Mouse (Mus musculus): Measurements from ENCODE around the gene Gm13539.
"Not testable (repeated sequence)": the region's sequence is repeated elsewhere in the genome, so short reads cannot be mapped to it uniquely, and the experiment has no call there.

The Gm13539 gene

DNA sequence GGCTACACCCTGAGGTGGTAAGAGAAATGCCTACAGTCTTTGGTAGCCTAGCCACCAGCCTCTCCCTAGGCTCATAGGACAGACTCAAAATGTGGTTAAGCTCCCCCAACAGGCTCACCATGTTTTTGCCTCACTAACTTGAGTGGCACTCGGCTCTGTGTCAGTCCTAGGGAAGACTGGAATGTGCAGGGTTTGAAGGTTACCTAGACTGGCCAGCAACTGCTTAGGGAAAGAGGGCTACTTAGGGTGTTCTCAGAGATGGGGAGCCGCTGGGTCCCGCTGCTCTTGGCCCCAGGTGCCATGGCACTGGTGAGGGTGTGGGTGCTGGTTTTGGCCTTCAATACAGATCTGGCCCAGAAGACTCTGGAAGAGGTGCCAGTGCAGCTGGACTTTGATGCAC is at the start of gene Gm13539:
TSS of gene Gm13539 (plus strand) at position 301 of the 400 bp plus-strand sequence.
- DNase-seq (ENCODE audit: low spot score) = no peak

DNA sequence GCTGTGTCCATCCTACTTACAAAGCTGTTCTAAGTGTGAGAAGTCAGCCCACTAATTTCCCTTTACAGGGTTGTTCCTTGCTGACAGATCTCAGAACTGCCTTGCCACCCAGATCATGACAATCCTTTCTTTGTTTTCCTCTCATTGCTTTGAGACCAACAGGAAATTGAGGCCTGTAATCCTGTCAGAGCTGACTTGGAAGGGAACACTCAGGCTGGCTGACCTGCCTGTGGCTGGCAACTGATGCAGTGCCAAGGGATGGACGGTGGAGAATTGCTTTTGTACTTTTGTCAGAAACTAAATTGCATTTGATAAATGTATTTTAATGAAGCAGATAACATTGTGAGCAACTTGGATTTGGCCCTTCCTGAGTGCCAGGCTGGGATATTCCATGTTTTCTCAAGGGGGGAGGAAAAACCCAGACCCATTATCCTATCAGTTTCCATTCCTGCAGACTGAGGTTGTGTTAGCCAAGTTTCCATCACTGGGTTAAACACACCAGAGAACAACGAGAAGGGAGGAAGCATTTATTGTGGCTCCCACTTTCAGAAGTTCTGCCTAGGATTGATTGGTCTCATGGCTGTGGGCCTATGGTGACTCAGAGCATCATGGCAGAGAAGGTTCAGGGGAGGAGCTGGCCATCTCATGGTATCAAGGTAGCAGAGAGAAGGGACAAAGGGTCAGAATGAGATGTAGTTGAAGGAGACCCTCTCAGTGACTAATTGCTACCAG is 48.7 kb upstream of the Gm13539 start:
- DNase-seq (ENCODE audit: low spot score) = no peak

DNA sequence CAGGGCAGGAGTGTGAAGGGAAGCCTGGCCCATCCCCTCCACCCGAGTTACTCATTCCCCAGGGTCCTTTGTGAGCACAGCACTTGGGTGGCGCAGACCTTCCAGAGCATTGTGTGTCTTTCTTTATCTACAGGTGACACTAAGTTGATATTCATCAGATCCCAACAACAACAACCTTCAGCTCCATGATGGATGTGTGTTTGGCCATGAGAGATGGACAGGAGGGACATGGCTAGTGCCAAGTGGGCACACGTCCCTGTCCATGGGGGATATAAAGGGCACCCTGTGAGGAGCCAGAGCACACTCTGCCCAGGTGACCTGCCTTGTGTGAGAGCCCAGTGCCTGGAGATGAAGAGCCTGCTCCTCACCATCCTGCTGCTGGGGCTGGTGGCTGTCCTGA is 45.3 kb upstream of the Gm13539 start, which contains the start of gene Obp2b:
TSS of gene Obp2b (plus strand) at position 301 of the 400 bp plus-strand sequence.
- not testable (repeated sequence) for DNase-seq (ENCODE audit: low spot score)

DNA sequence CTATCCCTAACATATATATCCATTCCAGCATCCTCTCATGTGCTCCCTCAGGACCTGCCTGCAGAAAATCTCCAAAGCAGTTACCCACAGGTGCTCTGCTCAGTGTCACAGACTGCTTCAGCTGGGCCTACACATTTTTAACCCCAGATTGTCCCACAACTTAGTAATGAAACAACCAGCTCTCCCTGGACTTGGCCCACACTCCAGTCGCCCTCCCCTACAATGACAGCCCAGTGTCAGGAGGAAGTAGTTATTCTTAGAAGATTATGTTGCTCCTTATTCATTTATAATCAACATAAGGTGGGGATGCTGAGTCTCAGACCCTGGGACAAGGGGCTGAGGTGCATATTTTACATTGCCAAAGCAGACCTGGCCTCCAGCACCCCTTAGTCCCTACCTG is 40.4 kb upstream of the Gm13539 start:
- DNase-seq (ENCODE audit: low spot score) = no peak

DNA sequence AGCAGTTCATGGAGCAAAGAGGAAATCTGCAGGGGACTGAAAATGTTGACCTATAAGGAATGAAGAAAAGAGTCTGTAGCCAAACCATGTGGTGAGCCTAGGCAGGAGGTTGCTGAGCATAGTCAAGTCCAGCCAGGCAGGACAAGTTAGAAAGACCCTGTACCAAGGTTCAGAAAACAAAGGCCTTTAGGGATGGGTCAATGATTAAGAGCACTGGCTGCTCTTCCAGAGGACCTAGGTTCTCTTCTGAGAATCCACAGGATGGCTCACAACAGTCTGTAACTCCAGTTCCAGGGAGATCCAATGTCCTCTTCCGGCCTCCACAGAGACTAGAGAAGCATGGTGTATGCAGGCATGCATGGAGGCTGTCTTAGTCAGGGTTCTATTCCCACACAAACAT is 27.9 kb upstream of the Gm13539 start:
- no peak for DNase-seq (ENCODE audit: low spot score)

DNA sequence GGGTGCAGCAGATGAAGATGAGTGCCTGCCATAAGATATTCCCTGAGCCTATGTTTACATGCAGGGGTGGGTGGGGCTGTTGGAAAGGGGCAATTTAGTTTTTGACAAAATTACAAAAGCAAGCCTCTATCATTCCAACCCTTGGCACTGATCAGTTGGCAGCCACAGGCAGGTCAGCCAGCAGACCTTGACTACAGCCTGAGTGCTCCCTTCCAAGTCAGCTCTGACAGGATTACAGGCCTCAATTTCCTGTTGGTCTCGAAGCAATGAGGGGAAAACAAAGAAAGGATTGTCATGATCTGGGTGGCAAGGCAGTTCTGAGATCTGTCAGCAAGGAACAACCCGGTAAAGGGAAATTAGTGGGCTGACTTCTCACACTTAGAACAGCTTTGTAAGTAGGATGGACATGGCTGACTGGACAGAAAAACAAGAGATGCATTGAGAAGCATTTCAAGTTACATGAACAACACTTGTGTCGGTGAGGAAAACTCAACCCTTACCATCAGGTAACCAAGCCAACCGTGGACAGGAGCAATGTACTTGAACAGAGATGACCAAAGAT is 23.9 kb upstream of the Gm13539 start:
- DNase-seq (ENCODE audit: low spot score) = no peak

DNA sequence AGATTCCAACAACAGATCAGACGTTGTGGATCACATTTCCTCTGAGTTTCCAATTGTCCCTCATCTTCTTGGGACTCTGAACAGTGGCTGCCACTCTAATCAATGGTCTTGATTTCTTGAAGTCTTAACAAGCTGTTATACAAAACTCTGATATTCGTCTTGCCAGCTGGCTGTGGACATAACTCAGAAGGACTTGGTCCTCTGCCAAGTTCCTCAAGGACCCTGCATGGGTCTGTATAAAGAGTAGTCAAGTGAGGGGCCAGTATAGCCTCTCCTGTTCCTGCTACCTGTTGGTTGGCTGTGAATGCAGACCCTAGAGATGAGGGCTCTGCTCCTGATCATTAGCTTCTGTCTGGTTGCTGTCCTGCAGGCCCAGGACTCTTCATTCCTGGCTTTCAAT is 16.8 kb upstream of the Gm13539 start, which contains the start of gene Lcn3:
TSS of gene Lcn3 (plus strand) at position 301 of the 400 bp plus-strand sequence.
- no peak for DNase-seq (ENCODE audit: low spot score)

DNA sequence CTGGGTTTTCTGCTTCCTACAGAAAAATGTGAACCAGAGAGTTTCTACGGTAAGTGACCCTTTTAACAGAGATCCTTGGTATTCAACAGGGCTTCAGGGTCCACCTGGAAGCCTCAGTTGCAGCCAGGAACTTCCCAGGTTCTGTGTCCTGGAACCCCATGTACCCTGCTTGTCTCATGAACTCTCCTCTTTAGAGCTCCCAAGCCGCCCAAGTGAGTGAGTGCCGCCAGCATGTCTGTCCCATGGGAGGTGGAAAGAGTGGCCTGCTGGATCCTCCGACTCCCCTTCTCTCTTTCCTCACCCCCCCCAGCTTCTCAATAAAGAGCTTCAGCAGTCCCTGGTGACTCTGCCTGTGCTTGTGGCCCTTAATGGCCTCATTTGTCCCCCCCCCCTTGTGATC is 14.3 kb upstream of the Gm13539 start:
- DNase-seq (ENCODE audit: low spot score) = no peak

DNA sequence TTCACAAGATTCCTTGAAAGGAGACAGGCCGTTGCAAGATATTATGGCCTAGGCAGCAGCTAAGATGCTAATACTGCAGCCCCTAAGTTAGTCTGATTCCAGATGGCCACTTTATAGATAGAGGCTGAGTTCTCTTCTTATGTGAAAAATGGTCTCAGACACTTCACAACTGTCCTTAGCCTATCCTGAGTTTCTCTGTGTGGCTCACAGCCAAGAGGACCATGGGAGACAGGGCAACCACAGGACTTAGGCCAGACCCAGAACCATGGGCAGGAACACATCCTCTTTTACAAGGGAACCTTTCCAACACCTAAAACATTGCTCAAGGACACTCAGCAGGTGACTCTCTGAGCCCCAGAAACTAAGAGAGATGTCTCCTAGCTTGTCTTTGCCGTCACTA is 8.6 kb upstream of the Gm13539 start:
- DNase-seq (ENCODE audit: low spot score) = no peak

DNA sequence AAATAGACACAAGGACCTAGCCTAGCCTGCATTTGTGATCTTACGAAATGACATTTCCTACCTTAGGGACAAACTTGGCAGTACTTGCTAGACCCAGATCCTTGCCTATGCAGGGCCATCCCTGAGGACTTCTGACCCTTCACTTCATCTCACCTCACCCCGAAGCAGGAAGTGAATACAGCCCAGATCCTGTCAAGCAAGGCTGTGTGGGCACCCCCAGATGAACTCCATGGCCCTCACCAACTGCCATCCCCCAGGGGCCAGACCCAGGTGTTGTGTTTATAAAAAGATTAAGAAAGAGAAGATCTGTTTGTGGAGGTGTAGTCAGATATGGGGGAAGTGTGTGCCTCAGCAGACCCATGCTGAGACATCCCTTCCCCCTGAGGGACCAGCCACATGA is 7.4 kb upstream of the Gm13539 start:
- no peak for DNase-seq (ENCODE audit: low spot score)

DNA sequence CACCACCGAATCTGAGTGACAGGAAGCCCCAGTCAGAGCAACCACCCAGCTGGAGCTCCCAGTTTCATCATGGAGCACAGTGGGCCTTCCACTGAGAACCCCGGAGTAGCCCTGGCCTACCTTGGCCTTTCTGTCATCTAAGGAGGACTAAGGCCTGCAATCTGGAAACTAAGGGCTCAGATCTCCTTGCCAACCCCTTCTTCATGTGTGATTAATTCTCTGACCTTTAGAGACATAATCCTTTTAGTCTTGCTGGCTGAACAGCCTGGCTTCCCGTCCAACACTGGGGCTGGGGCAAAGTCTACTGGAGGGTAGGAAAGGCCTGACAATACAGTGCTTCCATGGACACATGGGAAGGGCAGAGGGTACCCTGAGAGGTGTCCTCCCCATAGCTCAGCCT is 6.1 kb upstream of the Gm13539 start:
- DNase-seq (ENCODE audit: low spot score) = no peak

DNA sequence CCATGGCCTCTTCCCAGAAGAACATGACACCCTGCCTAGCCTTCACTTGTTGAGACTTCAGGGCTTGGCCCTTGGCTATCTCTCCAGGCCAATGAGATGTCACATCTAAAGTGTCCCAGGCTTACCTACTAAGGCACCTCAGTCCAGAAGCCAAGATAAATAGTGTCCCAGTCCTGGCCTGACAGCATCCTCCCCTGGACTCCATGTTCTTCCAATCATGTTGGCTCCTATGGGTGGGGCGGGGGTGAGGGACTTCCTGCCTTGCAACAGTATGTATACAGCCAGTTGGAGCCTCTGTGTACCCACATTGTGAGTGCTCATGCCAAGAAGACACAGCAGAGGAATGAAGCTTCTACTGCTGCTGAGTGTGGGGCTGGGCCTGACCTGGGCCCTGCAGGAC is 5.3 kb upstream of the Gm13539 start, which contains the start of gene Lcn11:
TSS of gene Lcn11 (plus strand) at position 301 of the 400 bp plus-strand sequence.
- no peak for DNase-seq (ENCODE audit: low spot score)

DNA sequence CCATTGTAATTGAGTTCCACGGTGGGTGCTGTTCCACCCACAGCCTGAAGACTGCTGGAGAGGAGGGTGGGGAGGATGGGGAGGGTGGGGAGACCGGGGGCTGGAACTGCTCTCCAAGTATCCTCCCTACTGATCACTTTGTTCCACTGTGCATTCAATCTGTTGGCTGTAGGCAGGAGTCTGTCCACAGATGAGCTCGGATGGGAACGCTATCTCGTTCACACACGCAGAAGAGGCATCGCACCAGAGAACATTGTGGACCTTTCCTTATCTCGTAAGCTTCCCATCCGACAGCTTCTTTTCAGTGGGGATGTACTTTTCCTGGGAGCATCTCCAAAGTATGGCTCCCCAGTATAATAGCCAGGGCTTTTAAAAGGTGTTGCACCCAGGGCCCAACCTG is 3.0 kb upstream of the Gm13539 start:
- DNase-seq (ENCODE audit: low spot score) = no peak

DNA sequence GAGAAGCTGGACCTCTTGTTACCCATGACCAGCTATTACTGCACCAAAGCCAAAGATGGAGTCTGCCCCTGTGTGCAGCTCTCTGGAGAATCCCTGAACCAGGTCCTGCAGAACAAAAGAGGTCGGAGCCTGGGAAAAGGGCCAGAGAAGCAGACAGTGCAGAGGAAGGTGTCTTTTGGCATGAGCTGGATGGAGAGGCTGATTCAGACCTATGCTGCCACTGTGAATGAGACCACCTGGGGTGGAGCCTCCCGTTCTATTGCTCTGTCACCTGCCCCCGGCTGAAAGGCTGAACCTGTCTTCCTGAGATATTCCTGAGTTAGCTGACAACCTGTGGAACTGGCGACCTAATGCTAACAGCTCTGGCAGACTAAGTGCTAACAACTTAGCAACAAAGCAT is 1.1 kb upstream of the Gm13539 start:
- no peak for DNase-seq (ENCODE audit: low spot score)

DNA sequence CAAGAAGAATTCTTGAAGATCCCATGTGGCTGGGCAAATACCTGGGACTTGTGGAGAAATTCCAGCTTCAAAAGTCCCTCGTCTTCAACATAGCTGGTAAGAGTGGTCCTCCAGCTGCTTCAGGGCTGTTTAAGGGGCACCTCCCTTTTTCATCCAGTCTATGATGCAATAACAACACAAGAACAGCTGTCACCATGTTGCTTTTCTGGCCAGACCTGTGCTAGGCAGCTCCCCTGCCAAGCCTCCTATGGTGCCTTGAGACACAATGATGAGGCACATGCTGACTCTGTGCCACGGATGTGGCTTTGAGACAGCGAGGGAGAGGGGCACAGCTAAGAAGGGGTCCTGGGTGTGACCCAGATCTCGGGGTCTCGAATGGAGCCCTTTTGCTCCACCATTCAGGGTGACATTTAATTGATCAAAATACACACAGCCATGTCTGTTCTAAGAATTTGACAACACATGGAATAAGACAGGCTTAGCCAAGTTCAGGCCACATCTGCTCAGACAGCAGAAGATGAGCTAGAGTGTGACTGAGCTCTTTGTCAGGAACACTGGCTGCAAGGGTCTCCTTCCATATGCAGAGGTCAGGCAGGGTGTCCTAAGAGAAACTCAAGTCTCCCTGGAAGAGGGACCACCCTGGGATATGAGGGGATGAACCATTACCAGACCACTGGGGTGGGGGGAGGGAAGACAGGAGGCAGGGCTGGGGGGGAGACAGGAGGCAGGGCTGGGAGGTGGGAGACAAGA is 3.7 kb downstream of the Gm13539 start:
- no peak for DNase-seq (ENCODE audit: low spot score)

DNA sequence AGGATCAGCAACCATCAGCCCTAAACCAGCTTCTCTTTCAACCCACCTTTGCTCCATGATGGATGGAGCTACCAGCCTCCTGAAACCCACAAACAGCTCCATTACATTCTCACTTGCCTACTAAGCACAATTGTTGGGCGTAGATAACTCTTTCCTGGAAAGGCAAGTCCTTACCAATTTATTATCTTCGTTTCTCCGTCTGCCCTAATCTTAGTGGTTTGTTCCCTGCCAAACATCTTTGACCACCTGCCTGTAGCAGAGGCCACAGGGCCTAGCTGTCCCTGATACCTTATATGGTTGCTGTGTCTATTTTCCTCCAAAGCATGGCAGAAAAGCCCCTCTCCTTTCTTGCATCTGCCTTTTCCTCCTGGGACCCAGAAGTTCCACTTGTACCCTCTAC is 7.0 kb downstream of the Gm13539 start:
- no peak for DNase-seq (ENCODE audit: low spot score)

DNA sequence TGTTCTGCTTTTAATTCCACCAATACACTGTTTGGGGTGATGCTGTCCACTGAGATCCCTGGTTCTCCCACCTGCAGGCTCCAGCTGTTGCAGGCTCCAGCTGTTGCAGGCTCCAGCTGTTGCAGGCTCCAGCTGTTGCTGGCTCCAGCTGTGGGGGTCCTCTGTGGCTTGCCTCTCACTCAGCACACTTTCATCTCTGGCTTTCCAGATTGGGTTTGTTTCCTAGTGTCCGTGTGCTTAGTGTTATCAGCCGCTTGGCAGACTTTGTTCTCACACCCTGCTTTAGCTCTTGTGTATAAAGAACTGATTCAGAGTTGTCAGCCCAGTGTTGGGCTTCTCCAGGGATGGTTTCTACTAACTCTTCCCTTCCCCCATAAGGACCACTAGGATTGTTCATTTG is 15.6 kb downstream of the Gm13539 start:
- no peak for DNase-seq (ENCODE audit: low spot score)

DNA sequence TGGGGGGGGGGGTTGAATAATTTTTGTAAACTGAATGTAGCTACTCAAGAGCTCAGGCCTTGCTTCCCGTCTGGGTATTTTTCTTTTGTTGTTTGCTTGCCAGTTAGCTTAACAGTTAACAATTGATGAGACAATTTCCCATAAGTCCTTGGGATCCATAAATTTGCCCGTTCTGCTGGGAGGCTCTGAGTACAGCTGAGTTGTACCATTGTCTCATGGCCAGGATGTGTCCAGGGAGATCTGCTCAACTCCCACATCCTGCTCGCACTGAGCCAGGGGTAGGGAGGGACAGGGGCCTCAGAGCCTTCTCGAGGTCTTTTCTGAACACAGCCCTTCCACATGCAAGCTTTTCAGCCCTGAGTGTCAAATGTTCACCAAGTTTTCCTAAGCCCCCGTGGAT is 16.0 kb downstream of the Gm13539 start:
- DNase-seq (ENCODE audit: low spot score) = no peak

DNA sequence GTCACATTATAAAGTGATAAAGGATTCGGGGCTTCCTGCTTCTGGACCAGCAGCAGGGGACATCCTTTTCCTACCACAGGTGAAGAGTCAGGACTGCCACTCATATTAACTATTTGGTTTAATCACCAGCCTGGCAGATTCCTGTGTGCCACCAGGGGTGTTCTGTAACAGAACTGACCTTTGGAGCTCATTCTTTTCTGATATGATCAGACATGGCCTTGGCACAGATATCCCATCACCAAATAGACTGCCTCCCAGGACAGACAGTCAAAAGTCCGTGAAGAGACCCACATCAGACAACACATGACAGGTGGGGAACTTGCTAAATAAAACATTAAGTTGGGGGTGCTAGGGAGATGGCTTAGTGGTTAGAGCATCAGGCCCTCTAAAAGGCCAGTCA is 29.7 kb downstream of the Gm13539 start:
- DNase-seq (ENCODE audit: low spot score) = no peak

DNA sequence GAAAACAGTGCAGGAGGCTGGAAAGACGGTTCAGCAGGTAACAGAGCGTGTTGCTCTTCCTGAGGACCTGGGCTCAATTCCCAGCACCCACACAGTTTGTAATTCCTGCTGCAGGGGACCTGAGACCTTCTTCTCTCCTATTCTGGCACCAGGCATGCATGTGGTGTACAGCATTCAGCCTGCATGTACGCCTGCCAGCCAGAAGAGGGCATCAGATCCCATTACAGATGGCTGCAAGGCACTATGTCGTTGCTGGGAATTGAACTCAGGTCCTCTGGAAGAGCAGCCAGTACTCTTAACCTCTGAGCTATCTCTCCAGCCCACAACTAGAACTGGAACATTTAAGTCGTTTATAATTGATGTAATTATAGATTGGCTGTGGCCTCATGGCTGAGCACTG is 31.3 kb downstream of the Gm13539 start:
- DNase-seq (ENCODE audit: low spot score) = no peak

DNA sequence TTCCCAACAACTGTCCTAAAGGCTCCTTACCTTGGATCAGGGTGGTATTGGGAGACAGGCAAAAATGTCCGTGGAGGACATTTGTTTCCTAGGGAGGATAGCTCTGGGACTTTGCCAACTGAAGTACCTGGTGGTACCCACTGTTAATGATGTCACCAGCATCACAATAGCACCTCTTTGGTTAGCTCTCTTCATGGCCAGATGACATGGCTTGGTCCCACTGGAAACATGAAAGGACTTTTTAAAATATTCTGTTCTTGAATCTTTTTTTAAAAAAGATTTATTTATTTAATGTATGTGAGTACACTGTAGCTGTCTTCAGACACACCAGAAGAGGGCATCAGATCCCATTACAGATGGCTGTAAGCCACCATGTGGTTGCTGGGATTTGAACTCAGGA is 33.7 kb downstream of the Gm13539 start, which contains the start of gene Glt6d1:
TSS of gene Glt6d1 (minus strand) at position 101 of the 400 bp plus-strand sequence.
- not testable (repeated sequence) for DNase-seq (ENCODE audit: low spot score)

DNA sequence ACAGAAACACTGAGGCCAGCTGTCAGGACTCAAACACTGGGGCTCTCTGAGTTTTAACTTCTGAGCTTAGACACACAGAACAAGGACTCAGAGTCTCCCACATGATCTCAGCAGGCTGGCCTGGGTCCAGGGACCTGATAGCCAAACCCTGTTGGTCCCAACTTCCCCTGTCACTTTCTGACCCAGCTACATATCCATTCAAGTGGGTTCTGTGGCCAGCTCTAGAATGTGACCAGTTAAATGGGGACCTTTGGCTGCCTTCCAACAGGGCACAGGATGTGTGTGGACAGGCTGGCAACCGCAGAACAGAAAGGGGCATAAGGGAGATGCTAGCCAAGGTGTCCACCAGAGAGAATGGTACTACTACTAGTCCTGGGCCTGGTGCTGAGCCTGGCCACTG is 40.7 kb downstream of the Gm13539 start, which contains the start of gene Lcn9:
TSS of gene Lcn9 (plus strand) at position 348 of the 400 bp plus-strand sequence.
- DNase-seq (ENCODE audit: low spot score) = no peak

DNA sequence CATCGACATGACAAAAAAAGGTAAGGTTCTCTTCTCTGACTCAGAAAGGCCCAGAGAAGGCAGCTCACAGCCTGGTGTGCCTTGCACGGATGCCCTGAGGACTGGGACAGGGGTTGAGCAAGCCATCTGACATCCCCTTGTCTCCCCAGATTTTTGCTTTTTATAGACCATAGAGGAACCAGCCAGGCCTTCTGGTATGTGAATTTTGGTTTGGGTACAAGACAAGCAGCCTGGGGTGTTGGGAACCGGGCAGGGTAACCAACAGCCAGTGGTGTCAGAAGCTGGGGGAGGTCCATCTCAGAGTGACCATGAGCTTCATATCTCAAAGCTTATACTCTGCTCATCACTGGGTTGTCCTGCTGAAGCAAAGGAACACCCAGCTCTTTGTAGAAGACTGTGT is 42.7 kb downstream of the Gm13539 start:
- DNase-seq (ENCODE audit: low spot score) = no peak
